Mouse (Mus musculus) ES-E14 (cell line): Measurements from ENCODE around the gene Adgrv1.

Source experiments
- CHD2 ChIP-seq: IDR thresholded peaks from 2 replicates; pipeline ENCODE4 v1.6.1; 2014; ENCODE audit warnings: mild to moderate bottlenecking, low read depth, low read length, inconsistent platforms
- MAFK ChIP-seq: IDR thresholded peaks from 2 replicates; pipeline ENCODE4 v1.6.1; 2014; ENCODE audit warnings: mild to moderate bottlenecking, low read depth, low read length, inconsistent platforms; ENCODE audit not compliant: insufficient read depth

DNA sequence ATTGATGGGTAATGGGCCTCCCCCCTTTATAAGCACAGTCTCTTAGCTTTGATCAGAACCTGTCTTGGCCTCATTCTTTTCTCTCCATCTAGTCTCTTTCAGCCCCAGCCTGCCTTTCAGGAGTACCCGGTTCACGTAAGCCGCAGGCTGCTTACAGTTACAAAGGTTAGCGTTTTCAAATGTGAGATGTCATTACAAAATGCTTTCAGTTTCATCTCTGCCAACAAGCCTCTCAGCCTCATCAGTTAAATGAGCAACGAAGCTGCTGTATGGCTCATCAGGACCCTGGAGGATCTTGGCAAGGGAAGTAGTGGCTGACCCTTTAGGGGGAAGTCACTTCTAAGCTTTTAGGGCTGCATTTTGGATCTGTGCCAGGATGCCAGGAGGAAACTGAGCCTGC is 560.7 kb downstream of the Adgrv1 start:
- no peak for TF ChIP-seq CHD2
- no peak for TF ChIP-seq MAFK
